Mouse (Mus musculus) lung, postnatal 0 days (tissue): ENCODE results near the gene Lyplal1. TPM values are rescaled to one million over a fixed set of nuclear protein-coding genes. Genes with fewer than 3 reads are reported as not detected.

Experiments used
- ATAC-seq: fragments of 200-750 bp; cut with Nextera tagmentation; 2 replicates; pipeline ENCODE4 v1.8.0; 2017; ENCODE audit warnings: moderate library complexity
- DNase-seq: peaks from one replicate; pipeline ENCODE4 v3.0.0-alpha.2; 2016; ENCODE audit warnings: low spot score
- H3K27ac ChIP-seq: fragments of 300-500 bp; sonication (generic); 2 replicates; pipeline ENCODE4 v1.5.1; 2014; ENCODE audit warnings: antibody characterized with exemption, mild to moderate bottlenecking, low read length, mixed read lengths
- H3K27me3 ChIP-seq: fragments of 300-500 bp; sonication (generic); replicated peaks from 2 replicates; pipeline ENCODE4 v1.6.1; 2014; ENCODE audit warnings: low read length, mixed read lengths; ENCODE audit not compliant: insufficient read depth
- H3K36me3 ChIP-seq: fragments of 300-500 bp; sonication (generic); 2 replicates; pipeline ENCODE4 v1.6.1; 2014; ENCODE audit warnings: low read length, mixed read lengths; ENCODE audit not compliant: insufficient read depth
- H3K4me1 ChIP-seq: fragments of 300-500 bp; sonication (generic); 2 replicates; pipeline ENCODE4 v1.6.1; 2014; ENCODE audit warnings: antibody characterized with exemption, low read depth, low read length, mixed read lengths; ENCODE audit not compliant: insufficient read depth
- H3K4me2 ChIP-seq: fragments of 300-500 bp; sonication (generic); replicated peaks from 2 replicates; pipeline ENCODE4 v1.6.1; 2014; ENCODE audit warnings: low read depth, mild to moderate bottlenecking, low read length, moderate library complexity, mixed read lengths
- H3K4me3 ChIP-seq: fragments of 300-500 bp; sonication (generic); 2 replicates; pipeline ENCODE4 v1.5.1; 2014; ENCODE audit warnings: low read depth, low read length
- H3K9ac ChIP-seq: fragments of 300-500 bp; sonication (generic); replicated peaks from 2 replicates; pipeline ENCODE4 v1.6.1; 2014; ENCODE audit warnings: low read depth, mild to moderate bottlenecking
- H3K9me3 ChIP-seq: fragments of 300-500 bp; sonication (generic); 2 replicates; pipeline ENCODE4 v1.6.1; 2016; ENCODE audit warnings: low read length, mixed read lengths
- CTCF ChIP-seq: IDR thresholded peaks from 2 replicates; pipeline ENCODE4 v1.5.1; 2016; ENCODE audit warnings: antibody characterized with exemption, mild to moderate bottlenecking
- EP300 ChIP-seq: IDR thresholded peaks from 2 replicates; pipeline ENCODE4 v1.6.1; 2016; ENCODE audit warnings: antibody characterized with exemption, mild to moderate bottlenecking, control low read depth
- WGBS: fragments of 180-500 bp; shearing (Covaris S2); extraction: QIAGEN DNeasy Blood & Tissue Kit; methylation state at CpG from one replicate; pipeline ENCODE4 v1.1.7; 2014; 5-methylcytosine and 5-hydroxymethylcytosine counted together
- polyA plus RNA-seq: library from polyadenylated mRNA; unstranded; fragments of >200 nt; fragmentation: Nextera tagmentation; extraction: Ambion mirVana; gene quantifications from 2 replicates; pipeline ENCODE4 v1.2.1, GENCODE M21; 2015

Lyplal1 gene
- 14.7 and 16.9 TPM in 2 replicates for polyA plus RNA-seq

GRCm38 (mm10) chr1:186116701-186117488 lies at the start of gene Lyplal1:
Lyplal1 (minus strand) TSS chr1:186117310.
- peak within 1 kb of the TSS; percentile 67 for H3K9ac ChIP-seq
- H3K36me3 ChIP-seq, result no peaks in the 10 kb centered on the region
- WGBS, result 2% methylated on average over 44 of the region's 44 CpGs
- no peaks in the 10 kb centered on the region for H3K9me3 ChIP-seq
- peak; percentile 97 for ATAC-seq
- TF ChIP-seq CTCF, result peak; percentile 28
- TF ChIP-seq EP300, result no peak
- H3K27ac ChIP-seq, result peak within 1 kb of the TSS; percentile 55
- H3K4me2 ChIP-seq, result peak within 1 kb of the TSS; percentile 66
- no peaks in the 10 kb centered on the region; the same call in 1 of the 2 replicates for H3K4me1 ChIP-seq
- peak within 1 kb of the TSS; percentile 70 for H3K4me3 ChIP-seq
- DNase-seq, result peak; percentile 97
- no peaks in the 10 kb centered on the region for H3K27me3 ChIP-seq

GRCm38 (mm10) chr1:186163616-186164015 lies 46.5 kb upstream of the Lyplal1 start:
- no peaks in the 10 kb centered on the region for H3K27me3 ChIP-seq
- DNase-seq, result no peak
- H3K36me3 ChIP-seq, result no peaks in the 10 kb centered on the region
- no peak overlapping the region for H3K27ac ChIP-seq
- no peak overlapping the region for H3K4me3 ChIP-seq
- no peaks in the 10 kb centered on the region for H3K9me3 ChIP-seq
- no peaks in the 10 kb centered on the region for H3K4me1 ChIP-seq
- H3K4me2 ChIP-seq, result no peak overlapping the region
- TF ChIP-seq EP300 (no peak), CTCF (no peak)
- WGBS, result 56% methylated on average over 2 of the region's 2 CpGs
- no peak overlapping the region for H3K9ac ChIP-seq
- ATAC-seq, result no peak

- H3K4me2 ChIP-seq, result no peak overlapping the region
- no peaks in the 10 kb centered on the region for H3K9me3 ChIP-seq
- H3K36me3 ChIP-seq, result no peaks in the 10 kb centered on the region
- TF ChIP-seq CTCF (no peak), EP300 (no peak)
- H3K9ac ChIP-seq, result no peak overlapping the region
- WGBS, result 50% methylated on average over 12 of the region's 12 CpGs
- no peak for DNase-seq
- ATAC-seq, result no peak
- no peaks in the 10 kb centered on the region for H3K27me3 ChIP-seq
- no peak overlapping the region for H3K27ac ChIP-seq
- H3K4me3 ChIP-seq, result no peak overlapping the region
- H3K4me1 ChIP-seq, result no peaks in the 10 kb centered on the region
Measured at GRCm38 (mm10) chr1:186163206-186163605, 46.1 kb upstream of the Lyplal1 start.

GRCm38 (mm10) chr1:186150376-186150775 lies 33.3 kb upstream of the Lyplal1 start:
- H3K4me1 ChIP-seq, result no peaks in the 10 kb centered on the region

GRCm38 (mm10) chr1:186145444-186145843 lies 28.3 kb upstream of the Lyplal1 start:
- Histone ChIP-seq H3K4me3 (peak overlapping the region; percentile 8; the same call in 1 of the 2 replicates), H3K27me3 (no peaks in the 10 kb centered on the region), H3K36me3 (no peaks in the 10 kb centered on the region), H3K4me1 (no peaks in the 10 kb centered on the region), H3K27ac (peak overlapping the region; percentile 64), H3K4me2 (peak overlapping the region; percentile 43), H3K9ac (no peak overlapping the region), H3K9me3 (no peaks in the 10 kb centered on the region)
- 12% methylated on average over 6 of the region's 6 CpGs for WGBS
- peak; percentile 73 for DNase-seq
- ATAC-seq, result peak; percentile 92
- TF ChIP-seq CTCF (no peak), EP300 (0 out of 2 replicates have a peak, but pooled peaks have one; percentile 42)

More at GRCm38 (mm10) chr1:186150376-186150775, 33.3 kb upstream of the Lyplal1 start:
- no peaks in the 10 kb centered on the region for H3K9me3 ChIP-seq
- H3K36me3 ChIP-seq, result no peaks in the 10 kb centered on the region
- H3K27me3 ChIP-seq, result no peaks in the 10 kb centered on the region
- H3K4me3 ChIP-seq, result no peak overlapping the region
- ATAC-seq (no peak), DNase-seq (no peak)
- H3K9ac ChIP-seq, result no peak overlapping the region
- H3K27ac ChIP-seq, result no peak overlapping the region
- no peak overlapping the region for H3K4me2 ChIP-seq
- 88% methylated on average over 5 of the region's 5 CpGs for WGBS
- TF ChIP-seq CTCF, result no peak

- ATAC-seq, result no peak
- H3K4me2 ChIP-seq, result no peak overlapping the region
Measured at GRCm38 (mm10) chr1:186140191-186140590, 23.1 kb upstream of the Lyplal1 start.

More at GRCm38 (mm10) chr1:186140191-186140590, 23.1 kb upstream of the Lyplal1 start:
- DNase-seq, result no peak
- H3K4me3 ChIP-seq, result no peak overlapping the region
- no peaks in the 10 kb centered on the region for H3K36me3 ChIP-seq
- no peaks in the 10 kb centered on the region for H3K27me3 ChIP-seq
- WGBS, result 87% methylated on average over 2 of the region's 2 CpGs
- peaks cover 4% of the 10 kb centered on the region; the same call in 1 of the 2 replicates for H3K4me1 ChIP-seq
- H3K27ac ChIP-seq, result no peak overlapping the region
- no peak for TF ChIP-seq CTCF
- no peak for TF ChIP-seq EP300
- no peaks in the 10 kb centered on the region for H3K9me3 ChIP-seq
- no peak overlapping the region for H3K9ac ChIP-seq
